ENCODE assay signal across 11 mouse cellular contexts in the genomic region with DNA sequence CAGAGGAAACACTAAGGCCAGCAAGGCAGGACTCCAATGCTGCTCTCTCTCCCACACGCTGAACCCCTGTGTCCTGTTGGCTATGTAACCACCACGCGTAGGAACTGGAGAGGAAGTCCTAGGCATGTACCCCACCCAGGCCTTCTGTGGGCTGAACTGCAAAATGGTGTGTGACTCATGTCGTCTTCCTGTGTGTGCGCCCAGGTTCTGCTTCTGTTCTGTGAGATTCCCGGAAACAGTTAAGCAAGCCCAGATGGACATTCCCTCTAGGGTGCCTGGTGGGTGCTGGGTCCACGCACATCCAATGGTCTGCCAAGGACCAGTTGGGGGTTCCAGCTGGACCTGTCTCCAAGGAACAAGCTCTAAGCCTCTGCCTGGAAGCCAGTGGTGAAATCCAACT. TPM values are rescaled to one million over a fixed set of nuclear protein-coding genes. Genes with fewer than 3 reads are reported as not detected.
DNase-seq lines count a peak whose midpoint lies in the region; ATAC-seq lines count a peak whose summit lies in the region.
"Had no signal": no experiment of that assay in that cellular context is flagged by ENCODE, and none has a peak within 500 bp of the region (broad histone marks: within the 10 kb centered on the region; RNA-seq: fewer than 3 reads in every experiment).

No protein-coding gene starts in this region.

- WGBS in heart, embryonic 11.5 days (ENCODE audit: insufficient replicate concordance): 74% methylated on average over 7 of the region's 7 CpGs
- 64% methylated on average over 7 of the region's 7 CpGs for WGBS in heart, embryonic 15.5 days

- H3K27ac ChIP-seq in heart, embryonic 11.5 days (ENCODE audit: low read depth, low read length): no peak overlapping the region
- H3K27ac ChIP-seq in heart, embryonic 15.5 days: no peak overlapping the region

- no peak overlapping the region for H3K9ac ChIP-seq in heart, embryonic 11.5 days (ENCODE audit: low read depth, low read length)
- no peak overlapping the region for H3K9ac ChIP-seq in heart, embryonic 15.5 days

- H3K36me3 ChIP-seq in heart, embryonic 11.5 days (ENCODE audit: control insufficient read depth, insufficient read depth, low read length): no peaks in the 10 kb centered on the region
- no peaks in the 10 kb centered on the region for H3K36me3 ChIP-seq in heart, embryonic 15.5 days

- H3K4me1 ChIP-seq in heart, embryonic 11.5 days (ENCODE audit: control insufficient read depth, insufficient read depth, low read length): no peaks in the 10 kb centered on the region
- H3K4me1 ChIP-seq in heart, embryonic 15.5 days (replicated peaks): no peaks in the 10 kb centered on the region

- H3K4me3 ChIP-seq in heart, embryonic 11.5 days (ENCODE audit: low read depth, low read length): no peak overlapping the region
- H3K4me3 ChIP-seq in heart, embryonic 15.5 days: no peak overlapping the region

- no peak for ATAC-seq in heart, embryonic 11.5 days (replicated peaks; ENCODE audit: insufficient number of reproducible peaks, low FRiP score, low TSS enrichment)
- 0 out of 2 replicates have a peak, but pooled peaks have one; percentile 10 for ATAC-seq in heart, embryonic 15.5 days (replicated peaks; ENCODE audit: insufficient number of reproducible peaks, insufficient read depth, low FRiP score, low read depth)
- ATAC-seq: intestine, postnatal 0 days had no signal

- H3K4me2 ChIP-seq in heart, embryonic 11.5 days: no peak overlapping the region
- no peak overlapping the region for H3K4me2 ChIP-seq in heart, embryonic 15.5 days

- DNase-seq in heart, adult 18-20 months: peak; percentile 80 to 89
- DNase-seq in adrenal gland, adult 8-10 months: peak; percentile 34
- peak; percentile 79 for DNase-seq in lung, postnatal 36 days
- no peak for DNase-seq in B cell, adult 2 months
- DNase-seq in left cerebral cortex, postnatal 36 days (ENCODE audit: low spot score in 2 of 2): no peak
- no peak for DNase-seq in left cerebral cortex, postnatal 4 days
- DNase-seq: thymus, postnatal 36 days had no signal

- H3K27me3 ChIP-seq in heart, embryonic 11.5 days (ENCODE audit: control insufficient read depth, insufficient read depth, low read length): no peaks in the 10 kb centered on the region
- H3K27me3 ChIP-seq in heart, embryonic 15.5 days: no peaks in the 10 kb centered on the region; the same call in 1 of the 2 replicates

- H3K9me3 ChIP-seq in heart, embryonic 11.5 days (replicated peaks; ENCODE audit: control insufficient read depth, low read length): no peaks in the 10 kb centered on the region
- no peaks in the 10 kb centered on the region for H3K9me3 ChIP-seq in heart, embryonic 15.5 days (replicated peaks)

- intact Hi-C loops in left cerebral cortex, postnatal 36 days (cut with DNase I): no loop called here
- intact Hi-C loops in left cerebral cortex, postnatal 4 days (cut with DNase I): no loop called here

RNA-seq across cellular contexts. Expression of a gene that starts 22.2 kb away (rescaled TPM):
- total RNA-seq in heart, adult 18-20 months (2021): 10 to 100 TPM; 21.3 to 22.3 TPM
- 1.7 and 1.8 TPM in 2 replicates for polyA plus RNA-seq in heart, embryonic 11.5 days (2014; fragmentation: Nextera tagmentation; extraction: Ambion mirVana)
- total RNA-seq in adrenal gland, adult 8-10 months (2022): 10 to 100 TPM; 14.2 to 27.6 (median 21.2) TPM
- polyA plus RNA-seq in heart, embryonic 15.5 days (2015; fragmentation: Nextera tagmentation; extraction: Ambion mirVana): 4.4 and 5.0 TPM in 2 replicates
- total RNA-seq in left cerebral cortex, postnatal 36 days (2021): 1 to 10 TPM; 2.8 to 7.7 TPM
- 1 to 10 TPM; 2.7 to 2.9 TPM for total RNA-seq in left cerebral cortex, postnatal 4 days (2021)

RNA-seq across cellular contexts. Expression of a gene that starts 52.1 kb away (rescaled TPM):
- total RNA-seq in heart, adult 18-20 months (2021): not detected
- not detected in 2 replicates for polyA plus RNA-seq in heart, embryonic 11.5 days (2014; fragmentation: Nextera tagmentation; extraction: Ambion mirVana)
- not detected for total RNA-seq in adrenal gland, adult 8-10 months (2022)
- polyA plus RNA-seq in heart, embryonic 15.5 days (2015; fragmentation: Nextera tagmentation; extraction: Ambion mirVana): not detected in 2 replicates
- not detected for total RNA-seq in left cerebral cortex, postnatal 36 days (2021)
- not detected for total RNA-seq in left cerebral cortex, postnatal 4 days (2021)
- total RNA-seq: ES-E14 had no signal
- polyA plus RNA-seq: intestine, postnatal 0 days had no signal

Comparison
In these comparisons a context has a peak if more than half of its experiments do, and no peak if none do; other contexts are left out.
1. DNase-seq: peak in heart, adult 18-20 months (2 of 2), adrenal gland, adult 8-10 months (single experiment) and lung, postnatal 36 days (single experiment); none in B cell, adult 2 months (0 of 2), left cerebral cortex, postnatal 36 days (0 of 2) and left cerebral cortex, postnatal 4 days (single experiment).